Mouse (Mus musculus) liver, postnatal 0 days (tissue): Measurements from ENCODE around the gene Hspe1. TPM values are rescaled to one million over a fixed set of nuclear protein-coding genes. Genes with fewer than 3 reads are reported as not detected.

Experiments used
- ATAC-seq: fragments of 200-750 bp; cut with Nextera tagmentation; 2 replicates; pipeline ENCODE4 v1.8.0; 2017; ENCODE audit warnings: mild to moderate bottlenecking, moderate library complexity
- DNase-seq: peaks from one replicate; pipeline ENCODE4 v3.0.0-alpha.2; 2016
- H3K27ac ChIP-seq: fragments of 300-500 bp; sonication (generic); 2 replicates; pipeline ENCODE4 v1.5.1; 2014; ENCODE audit warnings: antibody characterized with exemption, moderate library complexity, mild to moderate bottlenecking, low read depth
- H3K27me3 ChIP-seq: fragments of 300-500 bp; sonication (generic); 2 replicates; pipeline ENCODE4 v1.6.1; 2014; ENCODE audit warnings: low read length, control low read depth, mixed read lengths; ENCODE audit not compliant: insufficient read depth
- H3K36me3 ChIP-seq: fragments of 300-500 bp; sonication (generic); replicated peaks from 2 replicates; pipeline ENCODE4 v1.6.1; 2014; ENCODE audit warnings: mild to moderate bottlenecking, control low read depth, low read length, moderate library complexity, mixed read lengths; ENCODE audit not compliant: insufficient read depth
- H3K4me1 ChIP-seq: fragments of 300-500 bp; sonication (generic); 2 replicates; pipeline ENCODE4 v1.6.1; 2014; ENCODE audit warnings: antibody characterized with exemption, mild to moderate bottlenecking, control low read depth; ENCODE audit not compliant: insufficient read depth
- H3K4me2 ChIP-seq: fragments of 300-500 bp; sonication (generic); 2 replicates; pipeline ENCODE4 v1.6.1; 2014; ENCODE audit warnings: low read depth, mild to moderate bottlenecking, low read length, moderate library complexity, mixed read lengths
- H3K4me3 ChIP-seq: fragments of 300-500 bp; sonication (generic); 2 replicates; pipeline ENCODE4 v1.5.1; 2014; ENCODE audit warnings: low read depth, low read length
- H3K9ac ChIP-seq: fragments of 300-500 bp; sonication (generic); replicated peaks from 2 replicates; pipeline ENCODE4 v1.6.1; 2014; ENCODE audit warnings: mild to moderate bottlenecking, moderate library complexity
- H3K9me3 ChIP-seq: fragments of 300-500 bp; sonication (generic); 2 replicates; pipeline ENCODE4 v1.6.1; 2016; ENCODE audit warnings: mild to moderate bottlenecking, control low read depth, low read length, mixed read lengths
- CTCF ChIP-seq: sonication (generic); IDR thresholded peaks from 2 replicates; pipeline ENCODE4 v1.5.1; 2016; ENCODE audit warnings: antibody characterized with exemption, low read depth
- EP300 ChIP-seq: IDR thresholded peaks from 2 replicates; pipeline ENCODE4 v1.6.1; 2016; ENCODE audit warnings: antibody characterized with exemption, low read depth, mild to moderate bottlenecking
- WGBS: fragments of 180-500 bp; shearing (Covaris S2); extraction: QIAGEN DNeasy Blood & Tissue Kit; methylation state at CpG from one replicate; pipeline ENCODE4 v1.1.7; 2014; ENCODE audit not compliant: insufficient replicate concordance; 5-methylcytosine and 5-hydroxymethylcytosine counted together
- polyA plus RNA-seq: library from polyadenylated mRNA; unstranded; fragments of >200 nt; fragmentation: Nextera tagmentation; extraction: Ambion mirVana; gene quantifications from 2 replicates; pipeline ENCODE4 v1.2.1, GENCODE M21; 2015

Hspe1 gene
- polyA plus RNA-seq, 1 experiment from 2014 or later = 513 TPM

GRCm38 (mm10) chr1:55130190-55130916, 42.4 kb downstream of the Hspe1 start:
- H3K4me2 ChIP-seq = peak overlapping the region; percentile 67
- no peak for DNase-seq
- H3K4me3 ChIP-seq = peak overlapping the region; percentile 89
- no peaks in the 10 kb centered on the region for H3K9me3 ChIP-seq
- 52% methylated on average over 10 of the region's 10 CpGs for WGBS
- H3K27me3 ChIP-seq = no peaks in the 10 kb centered on the region
- TF ChIP-seq CTCF (no peak), EP300 (no peak)
- H3K27ac ChIP-seq = peak overlapping the region; percentile 97
- no peak for ATAC-seq
- H3K36me3 ChIP-seq = 0 out of 2 replicates have a peak, but pooled peaks cover 8% of the 10 kb centered on the region
- H3K4me1 ChIP-seq = peaks cover 16% of the 10 kb centered on the region
- peak overlapping the region; percentile 91 for H3K9ac ChIP-seq

GRCm38 (mm10) chr1:55130943-55131401, 43.0 kb downstream of the Hspe1 start, which contains the start of gene Mob4:
Gene Mob4, plus strand, starts transcription at chr1:55131231.
- Histone ChIP-seq H3K9me3 (no peaks in the 10 kb centered on the region), H3K36me3 (peaks cover 8% of the 10 kb centered on the region; the same call in 1 of the 2 replicates), H3K4me1 (peaks cover 16% of the 10 kb centered on the region), H3K27me3 (no peaks in the 10 kb centered on the region), H3K27ac (peak within 1 kb of the TSS; percentile 97), H3K4me2 (peak within 1 kb of the TSS; percentile 82), H3K4me3 (peak within 1 kb of the TSS; percentile 89), H3K9ac (peak within 1 kb of the TSS; percentile 91)
- TF ChIP-seq CTCF (no peak), EP300 (peak; percentile 55; the same call in 1 of the 2 replicates)
- ATAC-seq (peak; percentile 95), DNase-seq (peak; percentile 96)
- under 1% methylated on average over 38 of the region's 42 CpGs for WGBS

GRCm38 (mm10) chr1:55131424-55132014, 43.6 kb downstream of the Hspe1 start:
- peak overlapping the region; percentile 82 for H3K4me2 ChIP-seq
- H3K27ac ChIP-seq = peak overlapping the region; percentile 97
- H3K27me3 ChIP-seq = no peaks in the 10 kb centered on the region
- WGBS = under 1% methylated on average over 44 of the region's 47 CpGs
- peaks cover 16% of the 10 kb centered on the region for H3K4me1 ChIP-seq
- H3K9ac ChIP-seq = peak overlapping the region; percentile 91
- no peaks in the 10 kb centered on the region for H3K9me3 ChIP-seq
- peak; percentile 72 for ATAC-seq
- DNase-seq = peak; percentile 76
- H3K4me3 ChIP-seq = peak overlapping the region; percentile 89
- TF ChIP-seq EP300 (no peak; the same call in 1 of the 2 replicates), CTCF (no peak)
- peaks cover 8% of the 10 kb centered on the region; the same call in 1 of the 2 replicates for H3K36me3 ChIP-seq

- peak overlapping the region; percentile 97 for H3K27ac ChIP-seq
- H3K4me3 ChIP-seq = peak overlapping the region; percentile 89
- TF ChIP-seq EP300 (no peak), CTCF (no peak)
- H3K9me3 ChIP-seq = no peaks in the 10 kb centered on the region
- WGBS = 36% methylated on average over 4 of the region's 4 CpGs
- H3K27me3 ChIP-seq = no peaks in the 10 kb centered on the region
- peaks cover 16% of the 10 kb centered on the region for H3K4me1 ChIP-seq
- ATAC-seq (no peak), DNase-seq (no peak)
- H3K9ac ChIP-seq = peak overlapping the region; percentile 91
- H3K36me3 ChIP-seq = peaks cover 8% of the 10 kb centered on the region; the same call in 1 of the 2 replicates
- H3K4me2 ChIP-seq = peak overlapping the region; percentile 82
Measured at GRCm38 (mm10) chr1:55132308-55132707, 44.4 kb downstream of the Hspe1 start.

GRCm38 (mm10) chr1:55133173-55133572, 45.2 kb downstream of the Hspe1 start:
- H3K9ac ChIP-seq = no peak overlapping the region
- WGBS = 71% methylated on average over 2 of the region's 2 CpGs
- H3K27ac ChIP-seq = no peak overlapping the region

GRCm38 (mm10) chr1:55134301-55134700, 46.4 kb downstream of the Hspe1 start:
- DNase-seq (no peak), ATAC-seq (no peak)
- Histone ChIP-seq H3K27me3 (no peaks in the 10 kb centered on the region), H3K4me3 (no peak overlapping the region), H3K9ac (no peak overlapping the region), H3K36me3 (peaks cover 15% of the 10 kb centered on the region; the same call in 1 of the 2 replicates), H3K4me2 (no peak overlapping the region), H3K27ac (no peak overlapping the region), H3K9me3 (no peaks in the 10 kb centered on the region), H3K4me1 (peaks cover 16% of the 10 kb centered on the region)
- no peak for TF ChIP-seq EP300
- no peak for TF ChIP-seq CTCF
- WGBS = 86% methylated on average over 3 of the region's 3 CpGs

More at GRCm38 (mm10) chr1:55133173-55133572, 45.2 kb downstream of the Hspe1 start:
- Histone ChIP-seq H3K36me3 (peaks cover 11% of the 10 kb centered on the region; the same call in 1 of the 2 replicates), H3K27me3 (no peaks in the 10 kb centered on the region), H3K9me3 (no peaks in the 10 kb centered on the region), H3K4me1 (peaks cover 16% of the 10 kb centered on the region), H3K4me3 (no peak overlapping the region), H3K4me2 (no peak overlapping the region; the same call in 1 of the 2 replicates)
- ATAC-seq = no peak
- TF ChIP-seq CTCF = no peak
- TF ChIP-seq EP300 = no peak
- DNase-seq = no peak
